Mouse (Mus musculus) myocyte (in vitro differentiated cells): ENCODE results near the gene Ttc17. TPM values are rescaled to one million over a fixed set of nuclear protein-coding genes. Genes with fewer than 3 reads are reported as not detected.

Source experiments
- H3K27me3 ChIP-seq: one replicate; pipeline ENCODE4 v1.6.1; 2011; ENCODE audit not compliant: control insufficient read depth, insufficient read depth, insufficient read length
- H3K36me3 ChIP-seq: one replicate; pipeline ENCODE4 v1.6.1; 2011; ENCODE audit not compliant: control insufficient read depth, insufficient read depth
- H3K4me2 ChIP-seq: one replicate; pipeline ENCODE4 v1.6.1; 2011; ENCODE audit warnings: low read depth, control low read depth
- H3K4me3 ChIP-seq: one replicate; pipeline ENCODE4 v1.5.1; 2011; ENCODE audit warnings: mild to moderate bottlenecking, control low read depth, moderate library complexity
- H3K79me2 ChIP-seq: one replicate; pipeline ENCODE4 v1.6.1; 2011; ENCODE audit not compliant: control insufficient read depth, insufficient read depth
- H3ac ChIP-seq: one replicate; pipeline ENCODE4 v1.6.1; 2011; ENCODE audit not compliant: control insufficient read depth, insufficient read length
- CEBPB ChIP-seq: IDR thresholded peaks from 2 replicates; pipeline ENCODE4 v1.6.1; 2011; ENCODE audit warnings: mild to moderate bottlenecking, moderate library complexity; ENCODE audit not compliant: poor library complexity, insufficient read depth, severe bottlenecking
- E2F4 ChIP-seq: IDR thresholded peaks from one replicate; pipeline ENCODE4 v1.6.1; 2011; ENCODE audit warnings: mild to moderate bottlenecking, control low read depth, moderate library complexity; ENCODE audit not compliant: insufficient read depth
- MAX ChIP-seq: IDR thresholded peaks from one replicate; pipeline ENCODE4 v1.6.1; 2011; ENCODE audit warnings: low read depth, mild to moderate bottlenecking, control low read depth
- MYOD1 ChIP-seq, 3 experiments: IDR thresholded peaks; one replicate each; pipeline ENCODE4 v1.6.1; 2011; ENCODE audit warnings: control low read depth in 2 of 3, low read depth in 2 of 3, mild to moderate bottlenecking in 2 of 3, moderate library complexity in 1 of 3; ENCODE audit not compliant: insufficient read length in 2 of 3, control insufficient read depth in 1 of 3
- MYOG ChIP-seq, 3 experiments: IDR thresholded peaks; one replicate each; pipeline ENCODE4 v1.6.1; 2011; ENCODE audit warnings: control low read depth in 2 of 3, low read depth in 2 of 3, mild to moderate bottlenecking in 2 of 3; ENCODE audit not compliant: insufficient read length in 2 of 3, control insufficient read depth in 1 of 3, insufficient read depth in 1 of 3
- POLR2A ChIP-seq: IDR thresholded peaks from one replicate; pipeline ENCODE4 v1.6.1; 2011; ENCODE audit warnings: low read depth, mild to moderate bottlenecking, control low read depth, moderate library complexity; ENCODE audit not compliant: insufficient read length
- POLR2AphosphoS2 ChIP-seq: IDR thresholded peaks from one replicate; pipeline ENCODE4 v1.6.1; 2011; ENCODE audit warnings: low read depth, control low read depth; ENCODE audit not compliant: insufficient read length
- REST ChIP-seq: IDR thresholded peaks from one replicate; pipeline ENCODE4 v1.6.1; 2011; ENCODE audit warnings: mild to moderate bottlenecking, control low read depth, moderate library complexity; ENCODE audit not compliant: insufficient read depth, insufficient read length
- SRF ChIP-seq: IDR thresholded peaks from one replicate; pipeline ENCODE4 v1.6.1; 2011; ENCODE audit warnings: low read depth; ENCODE audit not compliant: control insufficient read depth, insufficient read length
- TCF12 ChIP-seq: IDR thresholded peaks from one replicate; pipeline ENCODE4 v1.6.1; 2011; ENCODE audit warnings: mild to moderate bottlenecking, control low read depth; ENCODE audit not compliant: poor library complexity, insufficient read depth, severe bottlenecking
- TCF3 ChIP-seq: IDR thresholded peaks from one replicate; pipeline ENCODE4 v1.6.1; 2011; ENCODE audit warnings: low read depth, control low read depth; ENCODE audit not compliant: insufficient read length
- USF1 ChIP-seq: IDR thresholded peaks from one replicate; pipeline ENCODE4 v1.6.1; 2011; ENCODE audit warnings: low read depth, mild to moderate bottlenecking, control low read depth, moderate library complexity
- polyA plus RNA-seq: library from polyadenylated mRNA; unstranded; fragments of >200 nt; fragmentation: generic; extraction: Trizol; gene quantifications from one replicate; pipeline ENCODE4 v1.2.1, GENCODE M21; 2012; ENCODE audit warnings: missing spikeins

Ttc17 gene
- polyA plus RNA-seq, 1 experiment = 13.5 TPM

DNA sequence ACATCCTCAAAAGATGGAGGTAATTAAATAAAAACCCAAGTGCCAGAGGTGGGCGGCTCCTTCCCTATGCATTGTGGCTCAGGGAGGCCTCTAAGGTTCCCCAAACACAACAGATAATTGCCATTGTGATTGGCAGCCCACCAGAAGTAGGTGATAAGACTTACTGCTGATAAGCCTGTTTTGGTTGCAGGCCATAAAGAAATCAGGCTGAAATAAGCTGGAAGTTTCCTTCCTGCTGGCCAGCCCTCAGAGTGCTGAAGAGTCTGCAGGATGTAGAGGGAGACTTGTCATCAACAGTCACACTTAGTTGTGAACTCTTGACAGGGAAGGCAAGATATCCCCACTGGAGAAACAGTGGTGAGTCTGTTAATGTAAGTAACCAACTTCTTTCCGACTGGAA lies 25.7 kb upstream of the Ttc17 start:
- H3K27me3 ChIP-seq = no peaks in the 10 kb centered on the region
- H3K79me2 ChIP-seq = peaks cover 89% of the 10 kb centered on the region
- TF ChIP-seq SRF (no peak), REST (no peak), TCF3 (no peak), USF1 (no peak), MYOG (IDR thresholded peaks at IDR 0.05; ENCODE audit: control insufficient read depth in 1 of 3, insufficient read depth in 1 of 3, insufficient read length in 2 of 3, low read depth in 2 of 3) (no peak), MAX (no peak), POLR2AphosphoS2 (no peak), E2F4 (no peak), MYOD1 (IDR thresholded peaks at IDR 0.05; ENCODE audit: control insufficient read depth in 1 of 3, insufficient read length in 2 of 3, low read depth in 2 of 3) (no peak), TCF12 (no peak)
- H3K4me2 ChIP-seq = no peak overlapping the region
- H3K4me3 ChIP-seq = no peak overlapping the region
- no peak overlapping the region for H3ac ChIP-seq
- no peaks in the 10 kb centered on the region for H3K36me3 ChIP-seq

DNA sequence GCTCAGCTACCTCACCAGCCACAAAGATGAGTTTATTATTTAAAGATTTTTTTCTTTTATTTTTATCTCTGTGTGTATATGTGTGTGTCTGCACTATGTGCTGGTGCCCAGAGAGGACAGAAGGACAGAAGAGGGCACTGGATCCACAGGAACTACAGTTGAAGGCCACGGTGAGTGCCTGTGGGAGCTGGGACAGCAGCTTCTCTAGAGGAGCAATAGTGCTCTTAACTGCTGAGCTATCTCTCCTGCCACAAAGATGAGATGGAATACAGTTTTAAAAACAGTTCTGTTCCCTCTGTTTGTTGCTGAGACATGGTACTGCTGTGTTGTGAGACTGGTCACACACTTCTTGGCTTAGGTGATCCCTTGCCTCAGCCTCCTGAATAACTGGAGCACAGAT lies 22.0 kb upstream of the Ttc17 start:
- no peak overlapping the region for H3K4me2 ChIP-seq
- no peak for TF ChIP-seq E2F4
- H3K4me3 ChIP-seq = no peak overlapping the region
- no peaks in the 10 kb centered on the region for H3K27me3 ChIP-seq
- H3K79me2 ChIP-seq = peaks cover 51% of the 10 kb centered on the region
- no peak overlapping the region for H3ac ChIP-seq
- peaks cover 16% of the 10 kb centered on the region for H3K36me3 ChIP-seq

DNA sequence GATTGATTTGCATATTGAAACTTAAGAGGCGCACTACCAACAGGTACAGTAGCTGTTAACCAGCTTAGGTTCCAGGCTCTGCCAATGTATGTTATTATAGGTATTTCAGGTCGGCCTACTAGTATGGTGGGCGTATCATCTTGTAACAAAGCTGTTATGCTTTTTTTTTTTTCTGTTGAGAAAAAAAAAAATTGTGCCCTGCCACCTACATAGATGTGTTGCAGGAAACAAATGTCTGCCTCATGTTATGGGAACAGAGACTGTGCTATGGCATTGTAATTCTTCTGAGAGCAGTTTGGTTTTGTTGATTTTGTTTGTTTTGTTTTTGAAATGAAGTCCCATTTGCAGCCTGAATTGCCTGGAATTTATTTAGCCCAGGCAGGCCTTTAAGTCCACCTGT lies 952 bp upstream of the Ttc17 start:
- H3K27me3 ChIP-seq = no peaks in the 10 kb centered on the region
- H3K79me2 ChIP-seq = peaks cover 68% of the 10 kb centered on the region
- H3K36me3 ChIP-seq = peaks cover 9% of the 10 kb centered on the region
- TF ChIP-seq TCF12 = no peak
- no peak for TF ChIP-seq MAX
- no peak for TF ChIP-seq MYOD1 (IDR thresholded peaks at IDR 0.05; ENCODE audit: control insufficient read depth in 1 of 3, insufficient read length in 2 of 3, low read depth in 2 of 3)
- TF ChIP-seq POLR2AphosphoS2 = no peak
- TF ChIP-seq POLR2A = no peak
- no peak for TF ChIP-seq CEBPB
- no peak for TF ChIP-seq USF1
- no peak for TF ChIP-seq E2F4
- no peak for TF ChIP-seq SRF
- TF ChIP-seq MYOG (IDR thresholded peaks at IDR 0.05; ENCODE audit: control insufficient read depth in 1 of 3, insufficient read depth in 1 of 3, insufficient read length in 2 of 3, low read depth in 2 of 3) = no peak
- no peak for TF ChIP-seq TCF3
- TF ChIP-seq REST = no peak
- peak overlapping the region; percentile 57 for H3ac ChIP-seq
- H3K4me2 ChIP-seq = peak overlapping the region; percentile 96
- H3K4me3 ChIP-seq = peak overlapping the region; percentile 84

DNA sequence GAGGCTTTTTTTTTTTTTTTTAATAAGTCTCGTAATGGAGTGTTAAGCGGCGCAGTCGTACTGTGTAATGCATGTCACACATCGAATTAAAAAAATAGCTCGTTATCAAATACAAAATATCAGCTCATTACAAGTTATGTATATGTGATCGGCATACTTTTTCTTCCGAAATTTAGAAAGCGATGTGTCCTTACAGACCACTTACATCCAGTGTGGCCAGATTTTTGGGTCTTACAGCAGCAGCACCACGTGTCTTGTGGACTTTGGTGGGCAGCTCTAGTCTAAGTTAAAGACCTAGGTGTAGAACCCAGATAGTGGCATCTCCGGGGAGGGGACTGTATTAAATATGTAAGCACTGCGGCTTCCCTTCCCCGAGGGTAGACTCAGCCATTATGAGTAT lies 532 bp upstream of the Ttc17 start:
- peak overlapping the region; percentile 96 for H3K4me2 ChIP-seq
- H3K4me3 ChIP-seq = peak overlapping the region; percentile 84
- peak overlapping the region; percentile 57 for H3ac ChIP-seq
- H3K27me3 ChIP-seq = no peaks in the 10 kb centered on the region
- TF ChIP-seq USF1 (peak; percentile 34), POLR2A (no peak)
- H3K79me2 ChIP-seq = peaks cover 68% of the 10 kb centered on the region
- H3K36me3 ChIP-seq = peaks cover 8% of the 10 kb centered on the region

DNA sequence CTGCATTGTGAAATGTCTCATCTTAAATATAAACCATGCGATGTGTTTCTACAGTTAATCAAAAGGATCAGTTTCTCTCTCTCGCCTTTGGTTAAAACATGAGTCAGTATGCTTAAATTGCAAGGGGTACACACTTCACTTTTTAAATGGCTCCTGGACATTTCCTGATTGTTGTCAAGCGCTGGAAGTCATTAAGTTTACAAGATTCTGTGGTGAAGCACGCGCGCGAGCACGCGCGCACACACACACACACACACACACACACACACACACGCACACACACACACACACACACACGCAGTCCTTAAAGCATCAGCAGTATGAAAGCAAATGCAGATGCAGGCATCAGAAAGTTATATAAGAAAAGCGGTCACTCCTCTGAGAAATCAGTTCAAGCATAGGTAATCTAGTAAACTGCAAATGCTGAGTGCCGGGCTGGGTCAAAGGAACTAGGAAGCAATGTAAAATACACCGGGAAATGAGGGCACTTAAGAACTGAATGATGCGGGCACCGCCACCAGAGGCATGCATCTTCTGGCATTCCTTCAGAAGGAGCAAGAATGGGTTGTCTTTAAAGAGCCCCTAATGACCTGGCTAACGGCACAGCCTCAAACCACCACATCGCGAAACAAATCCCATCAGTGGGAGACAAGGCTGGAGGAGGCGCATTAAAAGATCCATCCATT lies 949 bp downstream of the Ttc17 start:
- TF ChIP-seq POLR2AphosphoS2 (no peak), MYOG (IDR thresholded peaks at IDR 0.05; ENCODE audit: control insufficient read depth in 1 of 3, insufficient read depth in 1 of 3, insufficient read length in 2 of 3, low read depth in 2 of 3) (no peak), MYOD1 (IDR thresholded peaks at IDR 0.05; ENCODE audit: control insufficient read depth in 1 of 3, insufficient read length in 2 of 3, low read depth in 2 of 3) (no peak), POLR2A (no peak)

More for the DNA sequence above, 949 bp downstream of the Ttc17 start:
- Histone ChIP-seq H3K4me2 (peak overlapping the region; percentile 83), H3K27me3 (no peaks in the 10 kb centered on the region), H3K36me3 (no peaks in the 10 kb centered on the region), H3K4me3 (peak overlapping the region; percentile 84), H3ac (peak overlapping the region; percentile 57), H3K79me2 (peaks cover 68% of the 10 kb centered on the region)
